Mouse (Mus musculus) cerebellum, adult 2 months (tissue): Measurements from ENCODE around the gene Itih3.

Experiments used
- CTCF ChIP-seq: fragments of 200-500 bp; IDR thresholded peaks from 2 replicates; pipeline ENCODE4 v1.5.1; 2011; ENCODE audit warnings: low read depth, mild to moderate bottlenecking, control low read depth, low read length, moderate library complexity, borderline replicate concordance; ENCODE audit not compliant: insufficient read depth
- POLR2A ChIP-seq: fragments of 200-500 bp; IDR thresholded peaks from 2 replicates; pipeline ENCODE4 v1.6.1; 2011; ENCODE audit warnings: low read length, control low read depth, borderline replicate concordance; ENCODE audit not compliant: insufficient read depth

DNA sequence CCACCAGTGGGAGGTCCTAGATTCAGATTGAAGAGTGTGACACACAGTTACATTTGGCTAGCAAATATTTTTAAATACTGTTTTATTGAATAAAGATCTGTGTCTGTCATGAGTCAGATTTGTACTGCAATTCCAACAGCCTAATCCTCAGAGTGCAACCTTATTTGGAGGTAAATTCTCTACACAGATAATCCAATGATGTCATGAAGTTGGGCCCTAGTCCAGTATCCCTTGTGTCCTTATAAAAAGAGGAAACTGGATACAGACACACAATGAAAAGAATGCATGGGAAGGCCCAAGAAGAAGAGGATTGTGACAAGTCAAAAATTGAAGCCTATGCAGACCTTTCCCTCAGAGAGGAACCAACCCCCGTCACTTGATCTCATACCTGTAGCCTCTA, 7.0 kb downstream of the Itih3 start:
- TF ChIP-seq CTCF = no peak
- no peak for TF ChIP-seq POLR2A
